Mouse (Mus musculus): Measurements from ENCODE around the gene Ndufb4. TPM values are rescaled to one million over a fixed set of nuclear protein-coding genes. Genes with fewer than 3 reads are reported as not detected.

Ndufb4 gene
- total and polyA plus RNA-seq, 2 experiments from 2014 or later, result 31.3 to 99.2 TPM

- 87% methylated on average over 7 of the region's 7 CpGs for WGBS
- no peak for DNase-seq (ENCODE audit: low spot score)
- no peak for ATAC-seq
- no peak overlapping the region for H3K9ac ChIP-seq (replicated peaks; ENCODE audit: low read length)
- H3K27me3 ChIP-seq (ENCODE audit: insufficient read depth, low read length), result no peaks in the 10 kb centered on the region
- no peaks in the 10 kb centered on the region for H3K4me1 ChIP-seq (ENCODE audit: insufficient read depth, low read length)
- H3K4me2 ChIP-seq (ENCODE audit: low read depth, low read length), result no peak overlapping the region
- no peak overlapping the region for H3K27ac ChIP-seq
- no peak for TF ChIP-seq CTCF (IDR thresholded peaks at IDR 0.05; ENCODE audit: low read depth)
- no peaks in the 10 kb centered on the region for H3K36me3 ChIP-seq (ENCODE audit: insufficient read depth, low read length)
- H3K4me3 ChIP-seq (ENCODE audit: low read length), result no peak overlapping the region
- H3K9me3 ChIP-seq (ENCODE audit: low read length), result no peaks in the 10 kb centered on the region
Observed at GRCm38 (mm10) chr16:37598463-37598862, 55.8 kb downstream of the Ndufb4 start.

GRCm38 (mm10) chr16:37597412-37597811 lies 56.8 kb downstream of the Ndufb4 start:
- Histone ChIP-seq H3K27ac (no peak overlapping the region), H3K4me1 (ENCODE audit: insufficient read depth, low read length) (no peaks in the 10 kb centered on the region), H3K9ac (replicated peaks; ENCODE audit: low read length) (no peak overlapping the region), H3K9me3 (ENCODE audit: low read length) (no peaks in the 10 kb centered on the region), H3K4me3 (ENCODE audit: low read length) (no peak overlapping the region), H3K27me3 (ENCODE audit: insufficient read depth, low read length) (no peaks in the 10 kb centered on the region), H3K4me2 (ENCODE audit: low read depth, low read length) (no peak overlapping the region), H3K36me3 (ENCODE audit: insufficient read depth, low read length) (no peaks in the 10 kb centered on the region)
- no peak for TF ChIP-seq CTCF (IDR thresholded peaks at IDR 0.05; ENCODE audit: low read depth)
- ATAC-seq (no peak), DNase-seq (ENCODE audit: low spot score) (no peak)
- 70% methylated on average over 5 of the region's 5 CpGs for WGBS

Other genes starting within 250 kb of the Ndufb4 start
- gene Gtf2e1, start 114.7 kb downstream of the Ndufb4 start, total RNA-seq (2014; rRNA removed), result 18.9 and 21.7 TPM in 2 replicates
- 21.4 and 21.6 TPM in 2 replicates for gene Gtf2e1, start 114.7 kb downstream of the Ndufb4 start, polyA plus RNA-seq (2015; fragmentation: Nextera tagmentation; extraction: Ambion mirVana)
- 6.8 and 17.9 TPM in 2 replicates for gene Rabl3, start 114.6 kb downstream of the Ndufb4 start, total RNA-seq (2014; rRNA removed)
- gene Rabl3, start 114.6 kb downstream of the Ndufb4 start, polyA plus RNA-seq (2015; fragmentation: Nextera tagmentation; extraction: Ambion mirVana), result 13.1 and 13.8 TPM in 2 replicates
- gene Hgd, start 74.3 kb downstream of the Ndufb4 start, total RNA-seq (2014; rRNA removed), result 7.3 TPM in 1 of 2 replicates, not detected in the other
- 0.11 and 0.26 TPM in 2 replicates for gene Hgd, start 74.3 kb downstream of the Ndufb4 start, polyA plus RNA-seq (2015; fragmentation: Nextera tagmentation; extraction: Ambion mirVana)
- 53.1 and 53.5 TPM in 2 replicates for gene Fstl1, start 122.4 kb upstream of the Ndufb4 start, total RNA-seq (2014; rRNA removed)
- 71.5 and 71.8 TPM in 2 replicates for gene Fstl1, start 122.4 kb upstream of the Ndufb4 start, polyA plus RNA-seq (2015; fragmentation: Nextera tagmentation; extraction: Ambion mirVana)
- gene Gm36028, start 206.7 kb upstream of the Ndufb4 start, total RNA-seq (2014; rRNA removed), result not detected in 2 replicates
- 0.18 and 0.21 TPM in 2 replicates for gene Gm36028, start 206.7 kb upstream of the Ndufb4 start, polyA plus RNA-seq (2015; fragmentation: Nextera tagmentation; extraction: Ambion mirVana)
- gene Lrrc58, start 213.9 kb upstream of the Ndufb4 start, total RNA-seq (2014; rRNA removed), result 91.1 and 101 TPM in 2 replicates
- 48.2 TPM in 2 replicates for gene Lrrc58, start 213.9 kb upstream of the Ndufb4 start, polyA plus RNA-seq (2015; fragmentation: Nextera tagmentation; extraction: Ambion mirVana)